Mouse (Mus musculus) brain, adult 2 months (tissue): ENCODE data around the gene Muc13.
A peak's percentile ranks its signal among the peaks of the same experiment; 100 is the strongest.

Experiments
- DNase-seq: peaks from one replicate; pipeline ENCODE4 v3.0.0; 2011; ENCODE audit warnings: low read depth, low spot score

The Muc13 gene

GRCm38 (mm10) chr16:33768491-33769278 is 25.2 kb upstream of the Muc13 start:
- peak; percentile 63 for DNase-seq

GRCm38 (mm10) chr16:33769848-33770247 is 24.0 kb upstream of the Muc13 start:
- DNase-seq: no peak

GRCm38 (mm10) chr16:33770778-33771454 is 22.9 kb upstream of the Muc13 start:
- no peak for DNase-seq

GRCm38 (mm10) chr16:33772809-33773208 is 21.0 kb upstream of the Muc13 start:
- no peak for DNase-seq

GRCm38 (mm10) chr16:33774972-33775371 is 18.9 kb upstream of the Muc13 start:
- DNase-seq: peak; percentile 16

GRCm38 (mm10) chr16:33775733-33776335 is 18.0 kb upstream of the Muc13 start:
- DNase-seq: peak; percentile 31

- no peak for DNase-seq
Observed at GRCm38 (mm10) chr16:33776766-33777529, 16.9 kb upstream of the Muc13 start.

- DNase-seq: no peak
Observed at GRCm38 (mm10) chr16:33777607-33778006, 16.2 kb upstream of the Muc13 start.

GRCm38 (mm10) chr16:33781789-33782728 is 11.8 kb upstream of the Muc13 start:
- no peak for DNase-seq

- DNase-seq: no peak
Observed at GRCm38 (mm10) chr16:33782729-33783091, 11.1 kb upstream of the Muc13 start.

GRCm38 (mm10) chr16:33784547-33784946 is 9.3 kb upstream of the Muc13 start:
- DNase-seq: no peak

GRCm38 (mm10) chr16:33785092-33785704 is 8.6 kb upstream of the Muc13 start:
- no peak for DNase-seq

- DNase-seq: no peak
Observed at GRCm38 (mm10) chr16:33786657-33787390, 7.0 kb upstream of the Muc13 start.

- DNase-seq: no peak
Observed at GRCm38 (mm10) chr16:33795106-33795505, 1.3 kb downstream of the Muc13 start.

GRCm38 (mm10) chr16:33795887-33796286 is 2.0 kb downstream of the Muc13 start:
- no peak for DNase-seq

GRCm38 (mm10) chr16:33796756-33797155 is 2.9 kb downstream of the Muc13 start:
- no peak for DNase-seq

GRCm38 (mm10) chr16:33797860-33798259 is 4.0 kb downstream of the Muc13 start:
- DNase-seq: peak; percentile 73

GRCm38 (mm10) chr16:33810002-33810401 is 16.2 kb downstream of the Muc13 start:
- peak; percentile 27 for DNase-seq

- DNase-seq: no peak
Observed at GRCm38 (mm10) chr16:33818413-33819165, 24.8 kb downstream of the Muc13 start.
